Mouse (Mus musculus): ENCODE data around the gene Ptn. TPM values are rescaled to one million over a fixed set of nuclear protein-coding genes. Genes with fewer than 3 reads are reported as not detected.

Gene Ptn
- total and polyA plus RNA-seq, 3 experiments, result not detected

DNA sequence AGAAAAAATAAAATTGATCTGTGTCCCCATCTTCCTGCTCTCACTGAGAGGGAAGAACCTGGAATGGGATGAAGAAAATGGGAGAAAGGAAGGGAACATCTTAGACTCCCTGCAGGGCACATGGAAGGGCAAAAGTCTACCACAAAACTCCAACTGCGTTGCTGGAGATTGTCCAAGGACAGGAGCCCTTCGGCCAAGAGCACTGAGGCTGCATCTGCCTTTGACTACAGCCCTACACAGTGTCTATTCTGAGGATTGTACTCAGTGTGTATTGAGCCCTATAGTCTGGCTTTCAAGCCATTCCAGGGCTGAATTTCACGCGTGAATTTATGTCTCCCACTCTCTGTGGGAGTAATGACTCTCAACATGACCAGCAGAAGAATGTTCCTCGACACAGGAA lies 16.2 kb downstream of the Ptn start:
- Histone ChIP-seq H3K9ac (ENCODE audit: control insufficient read depth, low read depth, low read length, poor library complexity, severe bottlenecking) (no peak overlapping the region), H3K27ac (ENCODE audit: control insufficient read depth, low read depth, low read length) (no peak overlapping the region), H3K27me3 (ENCODE audit: control insufficient read depth in 1 of 2, insufficient read depth in 2 of 2, low read length in 2 of 2) (no peaks in the 10 kb centered on the region), H3K79me2 (ENCODE audit: control insufficient read depth, insufficient read depth, low read length, poor library complexity) (no peaks in the 10 kb centered on the region), H3K4me1 (ENCODE audit: control insufficient read depth in 1 of 2, insufficient read depth in 2 of 2, low read length in 2 of 2) (no peaks in the 10 kb centered on the region), H3K36me3 (ENCODE audit: control insufficient read depth in 1 of 2, insufficient read depth in 2 of 2, low read length in 2 of 2) (no peaks in the 10 kb centered on the region), H3K4me3 (ENCODE audit: control insufficient read depth in 1 of 2, insufficient read depth in 1 of 2, low read depth in 2 of 2, low read length in 2 of 2) (no peak overlapping the region), H3K9me3 (replicated peaks; ENCODE audit: insufficient read depth, low read length) (no peaks in the 10 kb centered on the region)
- DNase-seq (ENCODE audit: low read depth, low spot score), result no peak
- TF ChIP-seq E2F4 (IDR thresholded peaks at IDR 0.05; ENCODE audit: borderline replicate concordance, low read depth, low read length) (no peak), CHD1 (IDR thresholded peaks at IDR 0.05; ENCODE audit: low read depth, low read length) (no peak), USF2 (IDR thresholded peaks at IDR 0.05; ENCODE audit: borderline replicate concordance in 1 of 2, insufficient read depth in 1 of 2, low read depth in 1 of 2, low read length in 2 of 2) (no peak), BHLHE40 (IDR thresholded peaks at IDR 0.05; ENCODE audit: borderline replicate concordance, low read depth, low read length) (no peak)

DNA sequence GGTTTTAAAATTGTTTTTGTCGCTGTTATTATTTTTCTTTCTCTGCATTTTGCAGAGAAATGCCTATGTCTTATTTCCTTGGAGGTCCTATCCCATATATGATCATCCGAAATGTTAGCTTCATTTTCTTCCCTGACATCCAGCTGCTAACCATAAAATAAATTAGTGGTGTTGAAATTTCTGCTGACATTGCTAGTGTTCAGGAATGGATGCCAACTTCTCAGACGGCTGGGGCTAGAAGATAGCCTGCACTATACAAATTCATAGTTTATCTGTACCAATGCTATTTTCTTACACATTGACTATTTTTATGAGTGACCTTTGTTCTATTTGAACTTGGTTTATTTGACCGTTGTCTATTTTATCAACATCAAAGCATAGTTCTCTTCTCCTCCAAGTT lies 20.8 kb downstream of the Ptn start:
- Histone ChIP-seq H3K9ac (ENCODE audit: control insufficient read depth, low read depth, low read length, poor library complexity, severe bottlenecking) (no peak overlapping the region), H3K79me2 (ENCODE audit: control insufficient read depth, insufficient read depth, low read length, poor library complexity) (no peaks in the 10 kb centered on the region), H3K4me3 (ENCODE audit: control insufficient read depth in 1 of 2, insufficient read depth in 1 of 2, low read depth in 2 of 2, low read length in 2 of 2) (no peak overlapping the region), H3K9me3 (replicated peaks; ENCODE audit: insufficient read depth, low read length) (no peaks in the 10 kb centered on the region), H3K27ac (ENCODE audit: control insufficient read depth, low read depth, low read length) (no peak overlapping the region), H3K27me3 (ENCODE audit: control insufficient read depth in 1 of 2, insufficient read depth in 2 of 2, low read length in 2 of 2) (no peaks in the 10 kb centered on the region), H3K4me1 (ENCODE audit: control insufficient read depth in 1 of 2, insufficient read depth in 2 of 2, low read length in 2 of 2) (no peaks in the 10 kb centered on the region), H3K36me3 (ENCODE audit: control insufficient read depth in 1 of 2, insufficient read depth in 2 of 2, low read length in 2 of 2) (no peaks in the 10 kb centered on the region)
- TF ChIP-seq MAZ (IDR thresholded peaks at IDR 0.05; ENCODE audit: low read depth, low read length) (no peak), USF1 (IDR thresholded peaks at IDR 0.05; ENCODE audit: low read depth, low read length) (no peak), ZMIZ1 (IDR thresholded peaks at IDR 0.05; ENCODE audit: low read depth, low read length) (no peak)
- no peak for DNase-seq (ENCODE audit: low read depth, low spot score)

- TF ChIP-seq SMC3 (IDR thresholded peaks at IDR 0.05; ENCODE audit: low read depth, low read length) (no peak), POLR2AphosphoS5 (IDR thresholded peaks at IDR 0.05; ENCODE audit: borderline replicate concordance, low read depth, low read length) (no peak), KAT2A (conservative IDR thresholded peaks at IDR 0.05; ENCODE audit: low read depth, low read length) (no peak), RAD21 (IDR thresholded peaks at IDR 0.05; ENCODE audit: low read depth, low read length) (no peak), JUND (IDR thresholded peaks at IDR 0.05; ENCODE audit: low read depth, low read length) (no peak), HCFC1 (IDR thresholded peaks at IDR 0.05; ENCODE audit: low read depth, low read length) (no peak), POLR2A (IDR thresholded peaks at IDR 0.05; ENCODE audit: control insufficient read depth in 1 of 2, insufficient read depth in 1 of 2, low read depth in 1 of 2, low read length in 2 of 2, poor library complexity in 1 of 2) (no peak)
Measured at GRCm38 (mm10) chr6:36788576-36789191, 21.3 kb downstream of the Ptn start.

More at GRCm38 (mm10) chr6:36788576-36789191, 21.3 kb downstream of the Ptn start:
- DNase-seq (ENCODE audit: low read depth, low spot score), result no peak
- Histone ChIP-seq H3K27ac (ENCODE audit: control insufficient read depth, low read depth, low read length) (no peak overlapping the region), H3K9ac (ENCODE audit: control insufficient read depth, low read depth, low read length, poor library complexity, severe bottlenecking) (no peak overlapping the region), H3K79me2 (ENCODE audit: control insufficient read depth, insufficient read depth, low read length, poor library complexity) (no peaks in the 10 kb centered on the region), H3K27me3 (ENCODE audit: control insufficient read depth in 1 of 2, insufficient read depth in 2 of 2, low read length in 2 of 2) (no peaks in the 10 kb centered on the region), H3K36me3 (ENCODE audit: control insufficient read depth in 1 of 2, insufficient read depth in 2 of 2, low read length in 2 of 2) (no peaks in the 10 kb centered on the region), H3K9me3 (replicated peaks; ENCODE audit: insufficient read depth, low read length) (no peaks in the 10 kb centered on the region), H3K4me1 (ENCODE audit: control insufficient read depth in 1 of 2, insufficient read depth in 2 of 2, low read length in 2 of 2) (no peaks in the 10 kb centered on the region), H3K4me3 (ENCODE audit: control insufficient read depth in 1 of 2, insufficient read depth in 1 of 2, low read depth in 2 of 2, low read length in 2 of 2) (no peak overlapping the region)

Data from MEL (cell line).